ENCODE assay signal across 25 mouse cellular contexts in genomic region chr9:97590712-97591111, GRCm38 (mm10).
"Had no signal": no experiment of that assay in that cellular context is flagged by ENCODE, and none has a peak within 500 bp of the region (broad histone marks: within the 10 kb centered on the region; RNA-seq: fewer than 3 reads in every experiment).

No protein-coding gene starts in this region.

- H3K27me3 ChIP-seq: forebrain, embryonic 15.5 days; heart, embryonic 13.5 days; heart, embryonic 15.5 days; hindbrain, embryonic 13.5 days; hindbrain, embryonic 15.5 days; kidney, embryonic 15.5 days; limb, embryonic 12.5 days had no signal

- H3K9ac ChIP-seq: forebrain, embryonic 15.5 days; forebrain, postnatal 0 days; heart, embryonic 13.5 days; heart, embryonic 15.5 days; hindbrain, embryonic 13.5 days; hindbrain, embryonic 15.5 days; kidney, embryonic 15.5 days; limb, embryonic 12.5 days had no signal

- H3K36me3 ChIP-seq: forebrain, embryonic 15.5 days; heart, embryonic 10.5 days; heart, embryonic 13.5 days; heart, embryonic 15.5 days; hindbrain, embryonic 13.5 days; hindbrain, embryonic 15.5 days; kidney, embryonic 15.5 days; limb, embryonic 12.5 days had no signal

- DNase-seq: forebrain, postnatal 0 days; gastrocnemius, postnatal 14 days; gastrocnemius, postnatal 36 days; heart, adult 18-20 months; heart, postnatal 14 days; heart, postnatal 36 days; kidney, adult 11 months; kidney, adult 2 months; kidney, adult 9 months; kidney, postnatal 25 days; kidney, postnatal 4 days; liver had no signal

- H3K4me2 ChIP-seq: forebrain, embryonic 15.5 days; heart, embryonic 13.5 days; heart, embryonic 15.5 days; hindbrain, embryonic 13.5 days; hindbrain, embryonic 15.5 days; kidney, embryonic 15.5 days; limb, embryonic 12.5 days had no signal

- H3K4me3 ChIP-seq: forebrain, embryonic 15.5 days; heart, embryonic 10.5 days; heart, embryonic 13.5 days; heart, embryonic 15.5 days; hindbrain, embryonic 13.5 days; hindbrain, embryonic 15.5 days; kidney, embryonic 15.5 days; layer of hippocampus, adult 2 months; left cerebral cortex, adult 2 months; limb, embryonic 12.5 days had no signal

- H3K4me1 ChIP-seq: forebrain, embryonic 15.5 days; heart, embryonic 10.5 days; heart, embryonic 15.5 days; hindbrain, embryonic 13.5 days; hindbrain, embryonic 15.5 days; kidney, embryonic 15.5 days; limb, embryonic 12.5 days had no signal

- H3K27ac ChIP-seq: forebrain, embryonic 15.5 days; heart, embryonic 10.5 days; heart, embryonic 13.5 days; heart, embryonic 15.5 days; hindbrain, embryonic 13.5 days; hindbrain, embryonic 15.5 days; hindbrain, postnatal 0 days; kidney, embryonic 15.5 days; kidney, postnatal 0 days; layer of hippocampus, adult 2 months; left cerebral cortex, adult 2 months; limb, embryonic 12.5 days had no signal

- H3K9me3 ChIP-seq: forebrain, embryonic 15.5 days; heart, embryonic 10.5 days; heart, embryonic 13.5 days; heart, embryonic 15.5 days; hindbrain, embryonic 13.5 days; hindbrain, embryonic 15.5 days; kidney, embryonic 15.5 days; limb, embryonic 12.5 days had no signal

- ATAC-seq: forebrain, embryonic 15.5 days; forebrain, postnatal 0 days; hindbrain, postnatal 0 days; intestine, embryonic 16.5 days had no signal
